Mouse (Mus musculus) layer of hippocampus, postnatal 14 days (tissue): ENCODE data around the gene Ccn5. TPM values are rescaled to one million over a fixed set of nuclear protein-coding genes. Genes with fewer than 3 reads are reported as not detected.
A peak's percentile ranks its signal among the peaks of the same experiment; 100 is the strongest.

Source experiments
- DNase-seq, 2 experiments: peaks; one replicate each; pipeline ENCODE4 v3.0.0; 2021 to 2022; ENCODE audit warnings: low spot score in 2 of 2, mixed read lengths in 1 of 2
- total RNA-seq, 2 experiments: library from RNA; stranded (reverse); gene quantifications; 2 replicates each; pipeline ENCODE4 v1.2.3; 2021

Gene Ccn5
- total RNA-seq, 2 experiments from 2014 or later: not detected

GRCm38 (mm10) chr2:163839519-163839918 lies 18.9 kb downstream of the Ccn5 start:
- peak in 1 of 2 experiments; percentile 60 for DNase-seq

GRCm38 (mm10) chr2:163842043-163842442 lies 21.4 kb downstream of the Ccn5 start:
- no peak for DNase-seq

- DNase-seq: no peak
These were observed 32.8 kb downstream of the Ccn5 start, which contains the start of gene Kcnk15 for GRCm38 (mm10) chr2:163853461-163853901. Gene Kcnk15, plus strand, starts transcription at chr2:163853651.

GRCm38 (mm10) chr2:163857233-163857632 lies 36.6 kb downstream of the Ccn5 start:
- no peak for DNase-seq

GRCm38 (mm10) chr2:163858254-163858947 lies 37.7 kb downstream of the Ccn5 start:
- DNase-seq: peak; percentile 35 to 44

GRCm38 (mm10) chr2:163865311-163865710 lies 44.6 kb downstream of the Ccn5 start:
- DNase-seq: no peak

GRCm38 (mm10) chr2:163866061-163866460 lies 45.4 kb downstream of the Ccn5 start:
- no peak for DNase-seq

GRCm38 (mm10) chr2:163869783-163870182 lies 49.1 kb downstream of the Ccn5 start:
- peak; percentile 50 to 78 for DNase-seq

GRCm38 (mm10) chr2:163871266-163871665 lies 50.6 kb downstream of the Ccn5 start:
- no peak for DNase-seq

GRCm38 (mm10) chr2:163871906-163872305 lies 51.2 kb downstream of the Ccn5 start:
- DNase-seq: no peak

- DNase-seq: no peak
These were observed 54.2 kb downstream of the Ccn5 start for GRCm38 (mm10) chr2:163874877-163875276.

GRCm38 (mm10) chr2:163875484-163875883 lies 54.8 kb downstream of the Ccn5 start:
- DNase-seq: peak in 1 of 2 experiments; percentile 28

- no peak for DNase-seq
These were observed 56.3 kb downstream of the Ccn5 start for GRCm38 (mm10) chr2:163876830-163877498.

GRCm38 (mm10) chr2:163880891-163881290 lies 60.2 kb downstream of the Ccn5 start:
- DNase-seq: no peak

Other genes starting within 250 kb of the Ccn5 start
- gene Ttpal, start 218.5 kb upstream of the Ccn5 start, total RNA-seq: 10 to 100 TPM; 53.1 to 57.6 TPM
- gene Serinc3, start 175.7 kb upstream of the Ccn5 start, total RNA-seq: 100 to 1,000 TPM; 209 to 218 TPM
- 10 to 100 TPM; 70.9 to 71.8 TPM for gene Pkig, start 162.5 kb upstream of the Ccn5 start, total RNA-seq
- 1 to 10 TPM; 1.5 to 1.6 TPM for gene Ada, start 70.6 kb upstream of the Ccn5 start, total RNA-seq
- gene Kcnk15, start 32.8 kb downstream of the Ccn5 start, total RNA-seq: under 1 TPM in 1 of 2 experiments, not detected in 1; 0.23 TPM
- 10 to 100 TPM; 48.6 to 52.9 TPM for gene Rims4, start 97.8 kb downstream of the Ccn5 start, total RNA-seq
- gene Ywhab, start 174.1 kb downstream of the Ccn5 start, total RNA-seq: 100 to 1,000 TPM; 573 to 578 TPM
- 1 to 10 TPM in 1 of 2 experiments, under 1 TPM in 1; 0.69 to 1.7 TPM for gene Pabpc1l, start 204.6 kb downstream of the Ccn5 start, total RNA-seq
- 10 to 100 TPM; 41.5 to 43.0 TPM for gene Stk4, start 249.5 kb downstream of the Ccn5 start, total RNA-seq